Mouse (Mus musculus): ENCODE measurements around the gene Selplg. TPM values are rescaled to one million over a fixed set of nuclear protein-coding genes. Genes with fewer than 3 reads are reported as not detected.

The Selplg gene
- total and polyA plus RNA-seq, 2 experiments from 2014 or later: 1.8 to 2.8 TPM

DNA sequence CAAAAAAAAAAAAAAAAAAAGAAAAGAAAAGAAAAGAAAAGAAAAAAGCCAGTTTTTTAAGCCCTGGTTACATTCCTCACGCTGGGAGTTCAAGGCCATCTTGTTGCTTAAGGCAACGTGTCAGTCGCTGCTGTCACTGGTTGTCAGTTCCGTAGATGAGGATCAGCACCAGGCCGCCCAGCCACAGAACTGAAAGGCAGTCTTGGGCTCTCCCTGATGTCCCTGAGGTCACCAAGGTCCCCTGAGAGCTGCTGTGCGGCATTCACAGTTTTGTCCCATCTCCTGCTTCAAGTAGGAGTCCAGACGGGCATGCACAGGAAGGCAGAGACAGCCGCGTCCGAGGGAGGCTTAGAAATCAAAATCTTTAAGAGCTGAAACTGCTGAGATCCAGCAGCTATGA, 56.9 kb downstream of the Selplg start:
- no peak overlapping the region for H3K9ac ChIP-seq (replicated peaks; ENCODE audit: low read length)
- no peak overlapping the region for H3K4me3 ChIP-seq (ENCODE audit: low read length)
- no peaks in the 10 kb centered on the region for H3K9me3 ChIP-seq (ENCODE audit: low read length)
- peaks cover 1% of the 10 kb centered on the region for H3K4me1 ChIP-seq (ENCODE audit: insufficient read depth, low read length)
- H3K4me2 ChIP-seq (ENCODE audit: low read depth, low read length): no peak overlapping the region
- H3K27ac ChIP-seq: no peak overlapping the region
- peaks cover 24% of the 10 kb centered on the region for H3K36me3 ChIP-seq (ENCODE audit: insufficient read depth, low read length)
- 93% methylated on average over 10 of the region's 10 CpGs for WGBS
- no peaks in the 10 kb centered on the region for H3K27me3 ChIP-seq (ENCODE audit: insufficient read depth, low read length)
- no peak for DNase-seq (ENCODE audit: low spot score)
- ATAC-seq: no peak
- no peak for TF ChIP-seq CTCF (IDR thresholded peaks at IDR 0.05; ENCODE audit: low read depth)

DNA sequence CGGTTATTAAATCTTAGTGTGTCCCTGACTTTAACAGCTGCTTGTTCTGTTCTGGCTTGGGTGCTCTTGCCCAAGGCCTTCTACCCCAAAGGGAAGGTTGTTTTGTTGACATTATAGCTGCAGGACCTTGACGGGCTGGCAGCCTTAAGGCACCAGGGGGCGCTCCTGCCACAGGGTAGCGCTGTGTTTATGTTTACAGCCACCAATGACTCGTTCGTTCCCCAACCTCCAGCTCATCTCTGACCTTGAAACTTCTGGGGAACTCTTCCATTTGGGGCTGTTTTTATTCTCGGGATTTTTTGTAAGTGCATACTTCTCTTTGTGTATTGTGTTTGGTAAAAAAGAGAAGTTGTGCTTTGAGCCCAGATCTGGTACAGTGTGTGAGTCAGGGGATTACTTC, 58.8 kb downstream of the Selplg start:
- peak; percentile 92 for TF ChIP-seq CTCF (IDR thresholded peaks at IDR 0.05; ENCODE audit: low read depth)
- H3K9me3 ChIP-seq (ENCODE audit: low read length): no peaks in the 10 kb centered on the region
- H3K27me3 ChIP-seq (ENCODE audit: insufficient read depth, low read length): no peaks in the 10 kb centered on the region
- peaks cover 12% of the 10 kb centered on the region for H3K4me1 ChIP-seq (ENCODE audit: insufficient read depth, low read length)
- WGBS: 4% methylated on average over 7 of the region's 7 CpGs
- H3K4me3 ChIP-seq (ENCODE audit: low read length): peak overlapping the region; percentile 80
- no peak overlapping the region for H3K27ac ChIP-seq
- peak overlapping the region; percentile 50; the same call in 1 of the 2 replicates for H3K9ac ChIP-seq (replicated peaks; ENCODE audit: low read length)
- peaks cover 24% of the 10 kb centered on the region for H3K36me3 ChIP-seq (ENCODE audit: insufficient read depth, low read length)
- peak overlapping the region; percentile 94 for H3K4me2 ChIP-seq (ENCODE audit: low read depth, low read length)
- DNase-seq (ENCODE audit: low spot score) (peak; percentile 85), ATAC-seq (no peak)

DNA sequence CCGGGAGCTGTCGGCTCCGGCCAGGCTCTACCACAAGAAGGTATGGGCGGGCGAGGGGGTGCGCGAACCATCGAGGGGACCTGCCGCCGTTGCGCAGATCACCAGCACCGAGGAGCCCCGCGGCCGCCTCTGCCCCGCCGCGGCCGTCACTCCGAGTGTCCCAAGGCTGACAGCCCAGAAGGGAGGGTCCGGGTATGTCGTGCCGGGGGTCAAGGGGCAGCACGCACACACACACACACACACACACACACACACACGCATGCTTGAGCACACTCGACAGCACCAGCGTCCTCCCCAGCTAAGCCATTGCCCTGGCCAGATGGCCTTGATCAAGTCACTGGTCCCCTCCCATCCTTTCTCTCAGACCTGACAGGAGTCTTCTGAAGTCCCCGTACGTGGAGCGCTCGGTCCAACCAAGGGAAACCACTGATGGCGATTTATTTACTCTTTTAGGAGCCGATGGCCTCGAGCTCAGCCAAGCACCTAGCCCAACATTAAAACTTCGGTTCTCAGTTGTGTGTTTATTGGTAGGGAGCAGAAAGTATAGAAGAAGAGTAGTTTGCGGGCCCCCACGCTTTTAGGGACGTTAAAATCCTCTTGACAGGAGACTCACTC, 59.4 kb downstream of the Selplg start:
- Histone ChIP-seq H3K4me2 (ENCODE audit: low read depth, low read length) (peak overlapping the region; percentile 94), H3K27ac (peak overlapping the region; percentile 95), H3K9me3 (ENCODE audit: low read length) (no peaks in the 10 kb centered on the region), H3K9ac (replicated peaks; ENCODE audit: low read length) (peak overlapping the region; percentile 50), H3K27me3 (ENCODE audit: insufficient read depth, low read length) (no peaks in the 10 kb centered on the region), H3K4me1 (ENCODE audit: insufficient read depth, low read length) (peaks cover 12% of the 10 kb centered on the region), H3K36me3 (ENCODE audit: insufficient read depth, low read length) (peaks cover 24% of the 10 kb centered on the region), H3K4me3 (ENCODE audit: low read length) (peak overlapping the region; percentile 80)
- 1% methylated on average over 27 of the region's 38 CpGs for WGBS
- DNase-seq (ENCODE audit: low spot score): no peak
- TF ChIP-seq CTCF (IDR thresholded peaks at IDR 0.05; ENCODE audit: low read depth): no peak
- peak; percentile 41 for ATAC-seq

DNA sequence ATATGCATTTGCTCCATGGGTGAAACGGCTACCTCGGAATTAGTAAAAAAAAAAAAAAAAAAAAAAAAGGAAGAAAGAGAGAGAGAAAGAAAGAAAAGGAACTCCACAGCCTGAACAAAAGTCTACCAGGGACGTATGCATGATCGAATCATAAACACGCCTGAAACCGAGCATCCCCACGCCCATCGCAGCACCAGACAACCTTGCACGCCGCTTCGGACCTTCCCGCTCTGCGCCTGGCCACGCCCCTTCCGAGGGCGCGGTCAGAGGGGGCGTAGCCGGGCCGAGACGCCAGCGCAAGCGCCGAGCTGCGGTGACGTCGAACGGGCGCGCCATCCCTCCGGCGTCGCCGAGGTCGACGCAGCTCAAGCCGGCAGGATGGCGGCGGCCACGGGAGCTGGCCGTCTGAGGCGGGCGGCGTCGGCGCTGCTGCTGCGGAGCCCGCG, 60.0 kb downstream of the Selplg start, which contains the start of the genes Sart3 and Iscu:
TSS of gene Sart3 (minus strand) at position 61 of the 446 bp plus-strand sequence.
TSS of gene Iscu (plus strand) at position 299 of the 446 bp plus-strand sequence.
- WGBS: under 1% methylated on average over 49 of the region's 49 CpGs
- peak; percentile 98 for DNase-seq (ENCODE audit: low spot score)
- H3K9ac ChIP-seq (replicated peaks; ENCODE audit: low read length): peak within 1 kb of the TSS; percentile 85

DNA sequence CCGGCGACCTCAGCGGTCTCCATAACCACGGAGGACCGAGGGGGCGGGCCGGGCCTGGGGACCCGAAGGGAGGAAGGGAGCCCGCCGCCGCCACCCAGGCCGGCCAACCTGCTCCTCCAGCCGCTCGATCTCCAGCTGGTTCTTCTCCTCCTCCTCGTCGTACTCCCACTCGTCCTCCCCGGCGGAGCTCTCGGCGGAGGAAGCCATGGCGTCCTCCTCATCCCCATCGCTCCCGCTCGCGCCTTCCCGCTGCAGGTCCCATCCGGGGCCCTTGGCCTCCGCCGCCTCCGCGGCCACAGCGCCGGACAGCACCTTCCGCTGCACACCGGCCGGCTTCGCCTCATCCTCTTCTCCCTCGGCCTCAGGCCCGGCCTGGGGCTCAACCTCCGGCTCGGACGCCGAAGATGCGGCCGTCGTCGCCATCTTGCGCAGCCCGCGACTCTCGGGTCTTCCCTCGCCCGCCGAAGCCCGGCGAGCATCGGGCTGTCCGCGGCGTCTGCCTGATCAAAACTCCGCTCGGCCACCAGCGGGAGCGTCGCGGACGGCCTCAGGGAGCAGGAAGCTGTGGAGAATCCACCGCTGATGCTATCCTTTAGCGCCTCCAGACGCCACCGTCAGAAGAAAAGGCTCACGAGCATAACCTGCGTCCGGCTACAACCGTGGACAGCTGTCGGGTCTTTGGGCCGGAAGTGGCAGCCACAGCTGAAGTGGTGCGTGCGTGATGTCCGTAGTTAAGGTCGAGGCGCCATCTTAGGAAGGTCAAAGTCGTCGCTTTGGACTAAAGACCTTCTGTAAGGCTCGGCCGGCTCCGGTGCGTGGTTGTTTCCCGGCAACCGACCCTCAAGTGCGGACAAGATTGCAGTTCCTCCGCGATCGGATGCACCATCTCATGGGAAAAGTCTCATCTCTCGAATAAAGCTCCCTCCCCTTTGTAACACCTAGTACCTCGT, 61.0 kb downstream of the Selplg start:
- no peaks in the 10 kb centered on the region for H3K27me3 ChIP-seq (ENCODE audit: insufficient read depth, low read length)
- WGBS: under 1% methylated on average over 85 of the region's 97 CpGs
- peak overlapping the region; percentile 95 for H3K27ac ChIP-seq
- H3K4me1 ChIP-seq (ENCODE audit: insufficient read depth, low read length): peaks cover 12% of the 10 kb centered on the region
- 0 out of 2 replicates have a peak, but pooled peaks have one; percentile 1 for TF ChIP-seq CTCF (IDR thresholded peaks at IDR 0.05; ENCODE audit: low read depth)
- H3K9me3 ChIP-seq (ENCODE audit: low read length): no peaks in the 10 kb centered on the region
- H3K4me2 ChIP-seq (ENCODE audit: low read depth, low read length): peak overlapping the region; percentile 94
- peak; percentile 86 for ATAC-seq
- H3K4me3 ChIP-seq (ENCODE audit: low read length): peak overlapping the region; percentile 80
- H3K36me3 ChIP-seq (ENCODE audit: insufficient read depth, low read length): peaks cover 21% of the 10 kb centered on the region
- H3K9ac ChIP-seq (replicated peaks; ENCODE audit: low read length): peak overlapping the region; percentile 85
- peak; percentile 94 for DNase-seq (ENCODE audit: low spot score)

More for the DNA sequence above, 60.0 kb downstream of the Selplg start, which contains the start of the genes Sart3 and Iscu:
- Histone ChIP-seq H3K27me3 (ENCODE audit: insufficient read depth, low read length) (no peaks in the 10 kb centered on the region), H3K36me3 (ENCODE audit: insufficient read depth, low read length) (peaks cover 24% of the 10 kb centered on the region), H3K9me3 (ENCODE audit: low read length) (no peaks in the 10 kb centered on the region), H3K4me1 (ENCODE audit: insufficient read depth, low read length) (peaks cover 12% of the 10 kb centered on the region), H3K4me2 (ENCODE audit: low read depth, low read length) (peak within 1 kb of the TSS; percentile 94), H3K27ac (peak within 1 kb of the TSS; percentile 95), H3K4me3 (ENCODE audit: low read length) (peak within 1 kb of the TSS; percentile 80)
- peak; percentile 86 for ATAC-seq
- TF ChIP-seq CTCF (IDR thresholded peaks at IDR 0.05; ENCODE audit: low read depth): no peak

DNA sequence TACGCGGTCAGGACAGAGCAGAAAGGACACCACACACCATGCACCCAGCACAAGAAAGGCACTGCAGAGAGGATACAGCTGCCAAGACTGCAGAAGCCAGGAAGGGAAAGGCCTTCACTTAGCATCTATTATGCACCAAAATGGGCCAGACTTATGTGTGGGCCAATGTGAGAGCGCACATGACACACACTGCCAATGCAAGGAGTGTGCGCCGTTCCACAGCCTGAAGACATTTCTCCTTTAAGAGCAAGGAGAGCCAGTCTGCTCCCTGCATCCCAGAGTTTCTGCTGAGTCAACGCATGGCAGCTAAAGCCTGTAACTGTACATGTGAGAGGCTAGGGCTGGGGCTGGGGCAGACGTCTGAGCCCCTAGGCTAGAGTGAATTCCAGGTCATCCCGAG, 63.6 kb downstream of the Selplg start:
- peaks cover 14% of the 10 kb centered on the region; the same call in 1 of the 2 replicates for H3K36me3 ChIP-seq (ENCODE audit: insufficient read depth, low read length)
- 93% methylated on average over 8 of the region's 8 CpGs for WGBS
- no peak for ATAC-seq

More for the DNA sequence above, 63.6 kb downstream of the Selplg start:
- Histone ChIP-seq H3K4me1 (ENCODE audit: insufficient read depth, low read length) (peaks cover 12% of the 10 kb centered on the region), H3K4me2 (ENCODE audit: low read depth, low read length) (no peak overlapping the region), H3K27ac (no peak overlapping the region), H3K9ac (replicated peaks; ENCODE audit: low read length) (no peak overlapping the region), H3K9me3 (ENCODE audit: low read length) (no peaks in the 10 kb centered on the region), H3K27me3 (ENCODE audit: insufficient read depth, low read length) (no peaks in the 10 kb centered on the region), H3K4me3 (ENCODE audit: low read length) (no peak overlapping the region)
- no peak for DNase-seq (ENCODE audit: low spot score)
- no peak for TF ChIP-seq CTCF (IDR thresholded peaks at IDR 0.05; ENCODE audit: low read depth)

Other genes with a start within 250 kb of the Selplg start
- 4.8 and 9.7 TPM in 2 replicates for gene Cmklr1, start 182.2 kb downstream of the Selplg start, total RNA-seq (2014; rRNA removed)
- gene Cmklr1, start 182.2 kb downstream of the Selplg start, polyA plus RNA-seq (2015; fragmentation: Nextera tagmentation; extraction: Ambion mirVana): 0.91 and 1.6 TPM in 2 replicates
- not detected in 2 replicates for gene 1700069L16Rik, start 107.9 kb downstream of the Selplg start, total RNA-seq (2014; rRNA removed)
- not detected in 2 replicates for gene 1700069L16Rik, start 107.9 kb downstream of the Selplg start, polyA plus RNA-seq (2015; fragmentation: Nextera tagmentation; extraction: Ambion mirVana)
- gene Ficd, start 96.8 kb downstream of the Selplg start, total RNA-seq (2014; rRNA removed): 11.7 and 12.0 TPM in 2 replicates
- gene Ficd, start 96.8 kb downstream of the Selplg start, polyA plus RNA-seq (2015; fragmentation: Nextera tagmentation; extraction: Ambion mirVana): 8.6 and 8.7 TPM in 2 replicates
- 34.7 and 45.6 TPM in 2 replicates for gene Sart3, start 60.1 kb downstream of the Selplg start, total RNA-seq (2014; rRNA removed)
- 24.8 and 26.4 TPM in 2 replicates for gene Sart3, start 60.1 kb downstream of the Selplg start, polyA plus RNA-seq (2015; fragmentation: Nextera tagmentation; extraction: Ambion mirVana)
- 53.5 and 77.9 TPM in 2 replicates for gene Iscu, start 59.9 kb downstream of the Selplg start, total RNA-seq (2014; rRNA removed)
- gene Iscu, start 59.9 kb downstream of the Selplg start, polyA plus RNA-seq (2015; fragmentation: Nextera tagmentation; extraction: Ambion mirVana): 111 and 122 TPM in 2 replicates
- gene Tmem119, start 32.1 kb downstream of the Selplg start, total RNA-seq (2014; rRNA removed): 5.2 and 9.2 TPM in 2 replicates
- 7.3 and 7.6 TPM in 2 replicates for gene Tmem119, start 32.1 kb downstream of the Selplg start, polyA plus RNA-seq (2015; fragmentation: Nextera tagmentation; extraction: Ambion mirVana)
- gene Coro1c, start 76.1 kb upstream of the Selplg start, total RNA-seq (2014; rRNA removed): 151 and 159 TPM in 2 replicates
- gene Coro1c, start 76.1 kb upstream of the Selplg start, polyA plus RNA-seq (2015; fragmentation: Nextera tagmentation; extraction: Ambion mirVana): 140 and 149 TPM in 2 replicates
- gene Ssh1, start 161.2 kb upstream of the Selplg start, total RNA-seq (2014; rRNA removed): 12.4 and 14.5 TPM in 2 replicates
- gene Ssh1, start 161.2 kb upstream of the Selplg start, polyA plus RNA-seq (2015; fragmentation: Nextera tagmentation; extraction: Ambion mirVana): 9.7 and 11.6 TPM in 2 replicates
- gene Dao, start 171.1 kb upstream of the Selplg start, total RNA-seq (2014; rRNA removed): 0.84 TPM in 1 of 2 replicates, not detected in the other
- 0.14 TPM in 1 of 2 replicates, not detected in the other for gene Dao, start 171.1 kb upstream of the Selplg start, polyA plus RNA-seq (2015; fragmentation: Nextera tagmentation; extraction: Ambion mirVana)
- 47.2 and 54.9 TPM in 2 replicates for gene Usp30, start 232.8 kb upstream of the Selplg start, total RNA-seq (2014; rRNA removed)
- 17.6 and 18.0 TPM in 2 replicates for gene Usp30, start 232.8 kb upstream of the Selplg start, polyA plus RNA-seq (2015; fragmentation: Nextera tagmentation; extraction: Ambion mirVana)